Mouse (Mus musculus): Measurements from ENCODE around the gene Fcamr.

DNA sequence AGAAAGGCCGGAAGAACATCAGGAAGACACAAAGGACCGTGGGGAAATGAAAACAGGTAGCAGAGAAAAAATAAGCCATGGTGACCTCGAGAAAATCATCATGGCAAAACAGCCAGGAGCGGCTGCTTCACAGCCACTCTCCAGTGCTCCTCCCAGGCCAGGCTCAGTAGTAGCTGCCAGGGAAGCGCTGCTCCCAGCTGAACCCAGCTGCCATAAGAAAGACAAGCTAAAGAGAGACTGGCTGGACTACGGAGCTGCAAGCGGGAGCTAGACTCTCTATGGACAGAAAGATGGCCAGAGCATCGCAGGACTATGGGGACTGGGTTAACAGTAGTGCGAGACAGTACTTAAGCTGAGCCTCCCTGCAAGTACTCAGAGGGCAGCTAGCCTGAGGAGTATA, 54.1 kb downstream of the Fcamr start:
- no peak for TF ChIP-seq GATA1 (IDR thresholded peaks at IDR 0.05; ENCODE audit: borderline replicate concordance, low read length)
- TF ChIP-seq FLI1 (IDR thresholded peaks at IDR 0.05; ENCODE audit: low read length): no peak

Data from megakaryocyte, embryonic 14.5 days (primary cell).